Mouse (Mus musculus) central nervous system, embryonic 11.5 days (tissue): Measurements from ENCODE around the gene Hddc3. TPM values are rescaled to one million over a fixed set of nuclear protein-coding genes. Genes with fewer than 3 reads are reported as not detected.

Experiments used
- polyA plus RNA-seq: library from polyadenylated mRNA; depleted of rRNA; stranded (reverse); fragments of >200 nt; gene quantifications from 2 replicates; pipeline ENCODE4 v1.2.3, GENCODE M21; 2012; rRNA removed

Hddc3 gene
- 26.0 and 52.1 TPM in 2 replicates for polyA plus RNA-seq

DNA sequence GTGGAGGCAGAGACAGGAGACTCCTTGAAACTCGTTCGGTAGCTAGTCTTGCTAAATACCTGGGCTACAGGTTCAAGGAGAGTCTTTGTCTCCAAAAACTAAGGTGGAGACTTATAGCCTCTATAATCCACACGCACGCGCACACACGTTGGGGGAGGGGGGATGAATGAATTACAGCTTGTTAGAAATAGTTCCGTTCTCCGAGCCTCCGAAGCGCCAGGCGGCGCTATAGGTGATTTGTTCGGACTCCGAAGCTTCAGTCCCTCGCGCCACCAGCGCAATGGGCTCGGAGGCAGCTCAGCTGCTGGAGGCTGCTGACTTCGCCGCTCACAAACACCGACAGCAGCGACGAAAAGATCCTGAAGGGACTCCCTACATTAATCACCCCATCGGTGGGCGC, at the start of gene Hddc3:
Hddc3 (plus strand) TSS at position 247 of the 400 bp plus-strand sequence.

GRCm38 (mm10) chr7:80294062-80294763, 48.7 kb upstream of the Hddc3 start, which contains the start of gene Prc1:
TSS of gene Prc1 (plus strand) at chr7:80294450.

GRCm38 (mm10) chr7:80324043-80324815, 18.7 kb upstream of the Hddc3 start, which contains the start of gene Rccd1:
TSS of gene Rccd1 (minus strand) at chr7:80324454.

GRCm38 (mm10) chr7:80340793-80341192, 2.1 kb upstream of the Hddc3 start, which contains the start of gene Unc45a:
TSS of gene Unc45a (minus strand) at chr7:80341005.

GRCm38 (mm10) chr7:80371041-80371751, 28.3 kb downstream of the Hddc3 start, which contains the start of gene Man2a2:
TSS of gene Man2a2 (minus strand) at chr7:80371375.

DNA sequence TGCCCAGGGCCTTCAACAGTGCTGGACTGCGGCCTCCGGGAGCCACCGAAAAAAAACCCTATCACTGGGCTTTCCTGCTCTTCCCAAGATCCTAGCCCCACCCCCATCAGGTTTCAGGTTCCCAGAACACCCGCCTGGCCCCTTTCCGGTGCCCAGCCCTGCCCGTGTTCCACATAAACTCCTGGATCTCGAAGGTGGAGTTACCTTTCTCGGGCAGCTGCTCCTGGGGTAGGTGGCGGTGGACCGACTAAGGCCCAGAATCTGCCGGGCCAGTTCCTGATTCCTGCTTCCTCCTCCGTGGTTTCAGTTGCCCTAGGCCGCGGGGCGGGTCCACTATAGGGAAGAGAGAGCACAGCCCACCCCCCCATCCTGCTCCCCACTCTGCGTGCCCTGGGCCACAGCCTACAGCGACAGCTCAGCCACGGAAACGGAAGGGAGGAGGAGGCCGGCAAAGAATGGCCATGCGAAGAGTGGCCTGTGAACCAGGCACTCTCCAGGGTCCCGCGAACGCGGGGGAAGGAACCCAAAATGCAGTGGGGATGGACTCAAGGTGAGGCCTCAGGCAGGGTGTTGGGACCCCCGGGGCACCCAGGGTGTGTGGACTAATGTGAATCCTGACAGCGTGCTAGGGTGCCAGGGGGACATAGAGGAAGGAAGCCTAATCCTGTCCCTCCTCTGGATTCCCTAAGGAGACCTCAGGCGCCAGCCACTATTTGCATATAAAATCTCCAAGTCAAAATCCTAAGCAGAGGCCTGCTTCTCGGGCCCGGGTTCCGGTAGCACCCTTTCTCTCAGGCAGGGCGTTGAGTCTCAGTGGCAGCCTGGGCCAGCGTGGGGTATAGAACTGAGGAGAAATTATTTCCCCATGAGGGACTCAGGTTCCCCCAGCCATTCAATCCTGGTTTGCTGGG, 45.0 kb downstream of the Hddc3 start, which contains the start of gene Fes:
Fes (minus strand) TSS at position 314 of the 911 bp plus-strand sequence.

Other genes with a start within 250 kb of the Hddc3 start
- gene Idh2, start 227.7 kb upstream of the Hddc3 start, polyA plus RNA-seq = 348 and 397 TPM in 2 replicates
- 10.3 and 10.7 TPM in 2 replicates for gene Sema4b, start 156.3 kb upstream of the Hddc3 start, polyA plus RNA-seq
- gene Cib1, start 110.3 kb upstream of the Hddc3 start, polyA plus RNA-seq = 34.3 and 52.2 TPM in 2 replicates
- 2.2 and 2.3 TPM in 2 replicates for gene Gdpgp1, start 110.2 kb upstream of the Hddc3 start, polyA plus RNA-seq
- gene Ttll13, start 96.7 kb upstream of the Hddc3 start, polyA plus RNA-seq = 0.71 and 1.0 TPM in 2 replicates
- 42.3 and 56.7 TPM in 2 replicates for gene Ngrn, start 81.9 kb upstream of the Hddc3 start, polyA plus RNA-seq
- 22.0 and 22.8 TPM in 2 replicates for gene Vps33b, start 73.5 kb upstream of the Hddc3 start, polyA plus RNA-seq
- 123 and 135 TPM in 2 replicates for gene Prc1, start 48.7 kb upstream of the Hddc3 start, polyA plus RNA-seq
- gene Rccd1, start 18.6 kb upstream of the Hddc3 start, polyA plus RNA-seq = 27.3 and 27.7 TPM in 2 replicates
- gene Unc45a, start 2.1 kb upstream of the Hddc3 start, polyA plus RNA-seq = 52.4 and 52.8 TPM in 2 replicates
- 41.0 and 53.4 TPM in 2 replicates for gene Man2a2, start 28.3 kb downstream of the Hddc3 start, polyA plus RNA-seq
- gene Fes, start 44.8 kb downstream of the Hddc3 start, polyA plus RNA-seq = 12.0 and 12.5 TPM in 2 replicates
- 17.0 and 20.9 TPM in 2 replicates for gene Furin, start 62.3 kb downstream of the Hddc3 start, polyA plus RNA-seq
- gene Blm, start 192.0 kb downstream of the Hddc3 start, polyA plus RNA-seq = 29.8 and 37.7 TPM in 2 replicates